Comparison of ENCODE assay signal across 12 mouse cellular contexts in the genomic region with DNA sequence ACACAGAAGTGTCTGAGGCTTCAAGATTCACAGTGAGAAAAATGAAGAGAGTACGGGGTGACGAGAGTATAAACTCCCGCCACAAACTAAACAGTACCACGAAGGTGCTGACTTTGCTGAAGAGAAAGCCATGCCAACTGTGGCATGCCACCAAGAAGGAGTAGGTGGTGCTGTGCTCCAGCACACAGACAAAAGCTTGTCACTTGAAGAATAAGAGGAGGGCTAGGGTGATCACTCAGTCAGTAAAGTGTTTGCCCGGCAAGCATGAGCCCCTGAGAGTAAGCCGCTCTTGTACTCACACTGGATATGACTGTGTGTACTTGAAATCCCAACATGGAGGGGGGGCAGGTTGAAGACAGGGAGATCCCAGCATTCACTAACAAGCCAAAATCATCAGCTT.
DNase-seq lines count a peak whose midpoint lies in the region; ATAC-seq lines count a peak whose summit lies in the region.
"Had no signal": no experiment of that assay in that cellular context is flagged by ENCODE, and none has a peak within 500 bp of the region (broad histone marks: within the 10 kb centered on the region; RNA-seq: fewer than 3 reads in every experiment).

No protein-coding gene starts in this region.

- H3K4me1 ChIP-seq in hindbrain, embryonic 16.5 days (ENCODE audit: control insufficient read depth, insufficient read depth, low read depth, low read length), result peaks cover 35% of the 10 kb centered on the region
- H3K4me1 ChIP-seq in neural tube, embryonic 14.5 days (ENCODE audit: control insufficient read depth, insufficient read depth, low read length), result peaks cover 32% of the 10 kb centered on the region

- no peak overlapping the region; the same call in 1 of the 2 replicates for H3K4me2 ChIP-seq in hindbrain, embryonic 16.5 days (ENCODE audit: low read length)
- H3K4me2 ChIP-seq in neural tube, embryonic 14.5 days (ENCODE audit: low read depth, low read length), result no peak overlapping the region

- H3K9ac ChIP-seq in hindbrain, embryonic 16.5 days (ENCODE audit: low read depth, low read length), result no peak overlapping the region
- H3K9ac ChIP-seq in neural tube, embryonic 14.5 days (replicated peaks; ENCODE audit: low read depth, low read length), result no peak overlapping the region
- H3K9ac ChIP-seq: liver, embryonic 14.5 days had no signal

- peak overlapping the region; percentile 47; the same call in 1 of the 2 replicates for H3K27ac ChIP-seq in hindbrain, embryonic 16.5 days (ENCODE audit: low read depth, low read length)
- H3K27ac ChIP-seq in neural tube, embryonic 14.5 days (ENCODE audit: low read depth, low read length), result peak overlapping the region; percentile 56
- H3K27ac ChIP-seq: liver, embryonic 14.5 days had no signal

- H3K9me3 ChIP-seq in hindbrain, embryonic 16.5 days (ENCODE audit: control insufficient read depth, low read length), result no peaks in the 10 kb centered on the region
- H3K9me3 ChIP-seq in neural tube, embryonic 14.5 days (ENCODE audit: control insufficient read depth, low read length), result no peaks in the 10 kb centered on the region

- H3K4me3 ChIP-seq in hindbrain, embryonic 16.5 days (ENCODE audit: low read length), result no peak overlapping the region
- H3K4me3 ChIP-seq in neural tube, embryonic 14.5 days (ENCODE audit: low read depth, low read length), result no peak overlapping the region

- no peaks in the 10 kb centered on the region for H3K27me3 ChIP-seq in hindbrain, embryonic 16.5 days (replicated peaks; ENCODE audit: control insufficient read depth, insufficient read depth, low read length)
- H3K27me3 ChIP-seq in neural tube, embryonic 14.5 days (ENCODE audit: control insufficient read depth, insufficient read depth, low read length), result no peaks in the 10 kb centered on the region

- peak; percentile 30 to 37 for DNase-seq in cerebellum, postnatal 14 days
- no peak for DNase-seq in cerebellum, postnatal 4 days (ENCODE audit: low spot score in 2 of 2)
- DNase-seq in right cerebral cortex, adult 18-20 months, result peak; percentile 10
- DNase-seq in right cerebral cortex, postnatal 25 days, result no peak
- DNase-seq in spleen, postnatal 10 days (ENCODE audit: low spot score in 2 of 2), result no peak
- no peak for DNase-seq in lung, postnatal 14 days
- DNase-seq: adrenal gland, adult 8-10 months; cerebellum, adult 9-11 months; heart, adult 11 months had no signal

- peak; percentile 21 for ATAC-seq in hindbrain, embryonic 16.5 days
- ATAC-seq in neural tube, embryonic 14.5 days (ENCODE audit: low read depth), result peak; percentile 12; the same call in 1 of the 2 replicates

- WGBS in hindbrain, embryonic 16.5 days, result 20% methylated on average over 6 of the region's 6 CpGs
- 26% methylated on average over 6 of the region's 6 CpGs for WGBS in neural tube, embryonic 14.5 days

- no peaks in the 10 kb centered on the region for H3K36me3 ChIP-seq in hindbrain, embryonic 16.5 days (ENCODE audit: control insufficient read depth, insufficient read depth, low read length)
- no peaks in the 10 kb centered on the region for H3K36me3 ChIP-seq in neural tube, embryonic 14.5 days (ENCODE audit: control insufficient read depth, insufficient read depth, low read length)

Comparison
In these comparisons a context has a peak if more than half of its experiments do, and no peak if none do; other contexts are left out.
1. DNase-seq: peak in cerebellum, postnatal 14 days (2 of 2) and right cerebral cortex, adult 18-20 months (single experiment); none in cerebellum, postnatal 4 days (0 of 2), right cerebral cortex, postnatal 25 days (single experiment), spleen, postnatal 10 days (0 of 2) and lung, postnatal 14 days (single experiment).